Mouse (Mus musculus): ENCODE measurements around the gene Hoxd3.

DNA sequence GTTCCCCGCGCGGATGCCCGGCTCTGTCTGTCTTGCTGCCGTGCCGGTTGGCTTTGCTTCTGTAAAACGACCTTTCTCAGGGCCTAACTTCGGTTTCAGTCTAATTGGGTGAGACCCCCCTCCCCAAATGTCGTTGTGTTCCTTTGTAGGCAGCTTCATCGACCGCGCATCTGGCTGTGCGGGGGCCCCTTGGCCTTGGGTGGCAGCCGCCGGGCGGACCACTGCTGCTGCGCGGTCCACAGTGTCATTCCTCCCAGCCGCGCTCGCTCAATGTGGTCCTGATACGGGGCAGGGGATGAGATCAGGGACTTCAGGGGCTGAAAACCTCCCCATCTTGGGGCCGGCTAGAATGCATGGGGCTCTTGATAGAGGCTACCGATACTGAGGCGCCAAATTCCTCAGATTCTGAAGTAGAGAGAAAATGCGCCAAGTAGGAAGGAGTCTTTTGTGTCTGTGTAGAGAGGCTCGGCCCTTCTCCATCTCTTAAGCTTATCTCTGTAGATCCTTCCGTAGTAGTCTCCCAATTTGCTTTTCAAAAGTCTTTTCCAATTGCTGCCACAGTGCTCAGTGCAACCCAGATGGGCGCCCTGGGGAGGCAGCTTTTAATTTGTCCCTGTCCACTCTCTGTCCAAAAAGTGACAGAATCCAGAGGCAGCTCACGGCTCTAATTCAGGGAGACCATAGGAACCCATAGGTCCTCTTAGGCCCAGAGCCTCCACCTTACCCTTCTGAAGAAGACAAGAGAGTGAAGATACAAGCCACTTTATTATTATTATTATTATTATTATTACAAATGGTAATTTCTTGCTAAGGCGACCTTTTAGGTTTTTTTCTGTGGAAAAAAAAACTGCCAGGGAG, 23.8 kb upstream of the Hoxd3 start:
- TF ChIP-seq POLR2A (IDR thresholded peaks at IDR 0.05; ENCODE audit: control insufficient read depth, extremely low read depth, insufficient read depth, low read length, poor library complexity) (no peak), CTCF (IDR thresholded peaks at IDR 0.05; ENCODE audit: borderline replicate concordance, control insufficient read depth, extremely low read depth, insufficient read depth, low read length, poor library complexity) (no peak)
